Comparison of ENCODE assay signal across 30 mouse cellular contexts in genomic region chr3:57776915-57777314, GRCm38 (mm10). TPM values are rescaled to one million over a fixed set of nuclear protein-coding genes. Genes with fewer than 3 reads are reported as not detected.
DNase-seq lines count a peak whose midpoint lies in the region; ATAC-seq and TF ChIP-seq lines count a peak whose summit lies in the region.
"Had no signal": no experiment of that assay in that cellular context is flagged by ENCODE, and none has a peak within 500 bp of the region (broad histone marks: within the 10 kb centered on the region; RNA-seq: fewer than 3 reads in every experiment).

No protein-coding gene starts in this region.

- no peak for TF ChIP-seq POLR2A in embryonic fibroblast, embryonic 13.5 days (IDR thresholded peaks at IDR 0.05; ENCODE audit: low read depth, low read length)

- no peak for TF ChIP-seq CTCF in embryonic fibroblast, embryonic 13.5 days (IDR thresholded peaks at IDR 0.05; ENCODE audit: borderline replicate concordance, insufficient read depth, low read length)

- 91% methylated on average over 2 of the region's 2 CpGs for WGBS in embryonic facial prominence, embryonic 10.5 days

- no peak for DNase-seq in frontal cortex, postnatal 36 days (ENCODE audit: low spot score in 2 of 2)
- peak; percentile 43 for DNase-seq in heart, adult 8-10 months (ENCODE audit: low spot score)
- no peak for DNase-seq in heart, postnatal 10 days
- DNase-seq in NIH3T3 (ENCODE audit: low read depth): peak; percentile 68
- no peak for DNase-seq in embryonic facial prominence, embryonic 10.5 days (ENCODE audit: low spot score)
- DNase-seq: adrenal gland, adult 8-10 months; cerebellum, adult 11-12 months; cerebellum, adult 8-10 months; cerebellum, postnatal 10 days; cerebellum, postnatal 36 days; embryo, embryonic 11 days; gastrocnemius, postnatal 25 days; heart, postnatal 14 days; heart, postnatal 4 days; kidney, adult 18-20 months; kidney, adult 9 months had no signal

- peak; percentile 88 for ATAC-seq in frontal cortex, adult (ENCODE audit: low TSS enrichment)
- ATAC-seq: forebrain, embryonic 15.5 days; hindbrain, postnatal 0 days; inflammation-experienced regulatory T-cells, adult 6 months; intestine, embryonic 16.5 days; Patski had no signal

- no peaks in the 10 kb centered on the region for H3K9me3 ChIP-seq in embryonic facial prominence, embryonic 10.5 days
- H3K9me3 ChIP-seq: embryonic facial prominence, embryonic 12.5 days; embryonic facial prominence, embryonic 15.5 days; forebrain, embryonic 12.5 days; forebrain, embryonic 15.5 days; heart, embryonic 12.5 days; heart, embryonic 15.5 days had no signal

- no peaks in the 10 kb centered on the region for H3K36me3 ChIP-seq in embryonic facial prominence, embryonic 10.5 days (replicated peaks)
- H3K36me3 ChIP-seq: embryonic facial prominence, embryonic 12.5 days; forebrain, embryonic 12.5 days; forebrain, embryonic 15.5 days had no signal

- peak overlapping the region; percentile 64 for H3K27ac ChIP-seq in embryonic fibroblast, embryonic 13.5 days (ENCODE audit: insufficient read depth, low read length)
- H3K27ac ChIP-seq in embryonic facial prominence, embryonic 10.5 days (replicated peaks): no peak overlapping the region
- H3K27ac ChIP-seq: embryonic facial prominence, embryonic 12.5 days; embryonic facial prominence, embryonic 15.5 days; forebrain, embryonic 12.5 days; forebrain, embryonic 15.5 days; heart, embryonic 15.5 days; hindbrain, embryonic 14.5 days; hindbrain, postnatal 0 days had no signal

- H3K4me1 ChIP-seq in embryonic fibroblast, embryonic 13.5 days (ENCODE audit: control insufficient read depth, insufficient read depth, low read length): peaks cover 3% of the 10 kb centered on the region; the same call in 1 of the 2 replicates
- no peaks in the 10 kb centered on the region for H3K4me1 ChIP-seq in embryonic facial prominence, embryonic 10.5 days
- H3K4me1 ChIP-seq: embryonic facial prominence, embryonic 12.5 days; embryonic facial prominence, embryonic 15.5 days; forebrain, embryonic 12.5 days; forebrain, embryonic 15.5 days; heart, embryonic 12.5 days had no signal

- no peaks in the 10 kb centered on the region for H3K27me3 ChIP-seq in embryonic facial prominence, embryonic 10.5 days (replicated peaks; ENCODE audit: low read depth, poor library complexity, severe bottlenecking)
- H3K27me3 ChIP-seq: embryonic facial prominence, embryonic 12.5 days; embryonic facial prominence, embryonic 15.5 days; forebrain, embryonic 12.5 days; forebrain, embryonic 15.5 days; heart, embryonic 12.5 days; heart, embryonic 15.5 days; Patski had no signal

- intact Hi-C loops in heart, postnatal 10 days (cut with DNase I): no loop called here

- H3K4me3 ChIP-seq in embryonic fibroblast, embryonic 13.5 days (ENCODE audit: insufficient read depth, low read length): no peak overlapping the region
- H3K4me3 ChIP-seq in embryonic facial prominence, embryonic 10.5 days: no peak overlapping the region
- H3K4me3 ChIP-seq: embryonic facial prominence, embryonic 12.5 days; embryonic facial prominence, embryonic 15.5 days; erythroblast, embryonic 14.5 days; forebrain, embryonic 12.5 days; forebrain, embryonic 15.5 days; heart, embryonic 12.5 days; heart, embryonic 15.5 days had no signal

RNA-seq across cellular contexts. Expression of gene Rnf13, which starts 41.1 kb away (rescaled TPM):
- 100 to 1,000 TPM in 1 of 4 experiments, 10 to 100 TPM in 3; 81.9 to 101 (median 86.3) TPM for total RNA-seq in heart, adult 8-10 months (2022)
- 10 to 100 TPM; 42.0 to 51.5 TPM for total RNA-seq in heart, postnatal 10 days (2021)
- 54.4 and 61.8 TPM in 2 replicates for polyA plus RNA-seq in embryonic fibroblast, embryonic 13.5 days (2011; ENCODE audit: insufficient read length, low read depth, missing spikeins)
- 36.7 and 42.2 TPM in 2 replicates for polyA plus RNA-seq in embryonic facial prominence, embryonic 10.5 days (2016; fragmentation: Nextera tagmentation; extraction: Ambion mirVana)
- polyA plus RNA-seq: erythroblast, embryonic 14.5 days had no signal

Comparison
In these comparisons a context has a peak if more than half of its experiments do, and no peak if none do; other contexts are left out.
1. DNase-seq: peak in heart, adult 8-10 months (single experiment) and NIH3T3 (single experiment); none in frontal cortex, postnatal 36 days (0 of 2), heart, postnatal 10 days (0 of 2) and embryonic facial prominence, embryonic 10.5 days (single experiment).